Mouse (Mus musculus) liver, embryonic 11.5 days (tissue): ENCODE results near the gene Hyal2. TPM values are rescaled to one million over a fixed set of nuclear protein-coding genes. Genes with fewer than 3 reads are reported as not detected.

Experiments
- polyA plus RNA-seq: library from polyadenylated mRNA; unstranded; fragments of >200 nt; fragmentation: Nextera tagmentation; extraction: Ambion mirVana; gene quantifications from 2 replicates; pipeline ENCODE4 v1.2.1, GENCODE M21; 2014

The Hyal2 gene
- polyA plus RNA-seq, 1 experiment from 2014 or later = 89.7 TPM

Other genes starting within 250 kb of the Hyal2 start
- gene Hemk1, start 229.6 kb upstream of the Hyal2 start, polyA plus RNA-seq = 8.2 and 8.7 TPM in 2 replicates
- 0.05 and 0.10 TPM in 2 replicates for gene 6430571L13Rik, start 227.3 kb upstream of the Hyal2 start, polyA plus RNA-seq
- gene Cacna2d2, start 168.3 kb upstream of the Hyal2 start, polyA plus RNA-seq = 0.13 and 0.18 TPM in 2 replicates
- gene Tmem115, start 34.0 kb upstream of the Hyal2 start, polyA plus RNA-seq = 35.4 and 35.9 TPM in 2 replicates
- gene Cyb561d2, start 25.8 kb upstream of the Hyal2 start, polyA plus RNA-seq = 28.9 and 31.0 TPM in 2 replicates
- gene Nprl2, start 25.7 kb upstream of the Hyal2 start, polyA plus RNA-seq = 26.5 and 31.3 TPM in 2 replicates
- 0.10 and 0.35 TPM in 2 replicates for gene Zmynd10, start 20.6 kb upstream of the Hyal2 start, polyA plus RNA-seq
- 31.2 and 37.0 TPM in 2 replicates for gene Rassf1, start 16.4 kb upstream of the Hyal2 start, polyA plus RNA-seq
- gene Tusc2, start 4.7 kb upstream of the Hyal2 start, polyA plus RNA-seq = 60.6 and 62.7 TPM in 2 replicates
- 4.2 and 4.6 TPM in 2 replicates for gene Hyal1, start 9.0 kb downstream of the Hyal2 start, polyA plus RNA-seq
- gene Naa80, start 10.9 kb downstream of the Hyal2 start, polyA plus RNA-seq = 20.5 and 20.7 TPM in 2 replicates
- gene Hyal3, start 12.9 kb downstream of the Hyal2 start, polyA plus RNA-seq = 1.0 and 1.5 TPM in 2 replicates
- 219 and 230 TPM in 2 replicates for gene Ifrd2, start 19.7 kb downstream of the Hyal2 start, polyA plus RNA-seq
- 0.63 and 0.79 TPM in 2 replicates for gene Sema3b, start 41.3 kb downstream of the Hyal2 start, polyA plus RNA-seq
- 217 and 233 TPM in 2 replicates for gene Gnai2, start 67.4 kb downstream of the Hyal2 start, polyA plus RNA-seq
- gene Slc38a3, start 101.6 kb downstream of the Hyal2 start, polyA plus RNA-seq = 3.9 and 4.0 TPM in 2 replicates
- 4.7 and 5.0 TPM in 2 replicates for gene Gnat1, start 111.8 kb downstream of the Hyal2 start, polyA plus RNA-seq
- gene Sema3f, start 142.5 kb downstream of the Hyal2 start, polyA plus RNA-seq = 5.9 and 6.2 TPM in 2 replicates
- gene Rbm5, start 203.1 kb downstream of the Hyal2 start, polyA plus RNA-seq = 115 and 123 TPM in 2 replicates